Mouse (Mus musculus): ENCODE measurements around the gene Nr4a1. TPM values are rescaled to one million over a fixed set of nuclear protein-coding genes. Genes with fewer than 3 reads are reported as not detected.

Nr4a1 gene
- polyA plus RNA-seq, 1 experiment from 2014 or later, result 4.9 TPM

- Histone ChIP-seq H3K36me3 (replicated peaks) (no peaks in the 10 kb centered on the region), H3K9me3 (no peaks in the 10 kb centered on the region), H3K4me2 (peak within 1 kb of the TSS; percentile 97), H3K9ac (peak within 1 kb of the TSS; percentile 68), H3K4me3 (peak within 1 kb of the TSS; percentile 76), H3K4me1 (peaks cover 33% of the 10 kb centered on the region), H3K27ac (peak within 1 kb of the TSS; percentile 48), H3K27me3 (replicated peaks) (no peaks in the 10 kb centered on the region; the same call in 1 of the 2 replicates)
- ATAC-seq (replicated peaks), result peak; percentile 73
- under 1% methylated on average over 77 of the region's 77 CpGs for WGBS
These were observed 29.8 kb upstream of the Nr4a1 start, which contains the start of gene Grasp for GRCm38 (mm10) chr15:101224006-101224906. TSS of gene Grasp (plus strand) at chr15:101224188.

GRCm38 (mm10) chr15:101224977-101225376 lies 29.1 kb upstream of the Nr4a1 start:
- H3K9ac ChIP-seq, result peak overlapping the region; percentile 68; the same call in 1 of the 2 replicates
- peaks cover 33% of the 10 kb centered on the region for H3K4me1 ChIP-seq
- no peaks in the 10 kb centered on the region for H3K9me3 ChIP-seq
- H3K4me2 ChIP-seq, result peak overlapping the region; percentile 97
- H3K4me3 ChIP-seq, result peak overlapping the region; percentile 76
- H3K27me3 ChIP-seq (replicated peaks), result no peaks in the 10 kb centered on the region; the same call in 1 of the 2 replicates
- H3K27ac ChIP-seq, result no peak overlapping the region
- ATAC-seq (replicated peaks), result no peak
- H3K36me3 ChIP-seq (replicated peaks), result no peaks in the 10 kb centered on the region
- 7% methylated on average over 14 of the region's 14 CpGs for WGBS

GRCm38 (mm10) chr15:101227971-101228370 lies 26.1 kb upstream of the Nr4a1 start:
- H3K27me3 ChIP-seq (replicated peaks), result no peaks in the 10 kb centered on the region
- no peaks in the 10 kb centered on the region for H3K9me3 ChIP-seq
- H3K4me2 ChIP-seq, result no peak overlapping the region
- WGBS, result 17% methylated on average over 7 of the region's 7 CpGs
- H3K36me3 ChIP-seq (replicated peaks), result no peaks in the 10 kb centered on the region
- no peak overlapping the region for H3K9ac ChIP-seq
- H3K4me3 ChIP-seq, result no peak overlapping the region
- ATAC-seq (replicated peaks), result no peak
- H3K27ac ChIP-seq, result no peak overlapping the region
- H3K4me1 ChIP-seq, result peaks cover 18% of the 10 kb centered on the region

- Histone ChIP-seq H3K27ac (no peak overlapping the region), H3K4me2 (no peak overlapping the region), H3K4me3 (no peak overlapping the region), H3K9ac (no peak overlapping the region), H3K4me1 (peaks cover 8% of the 10 kb centered on the region), H3K27me3 (replicated peaks) (no peaks in the 10 kb centered on the region), H3K9me3 (no peaks in the 10 kb centered on the region), H3K36me3 (replicated peaks) (no peaks in the 10 kb centered on the region)
- ATAC-seq (replicated peaks), result no peak
- WGBS, result 89% methylated on average over 21 of the region's 21 CpGs
These were observed 25.0 kb upstream of the Nr4a1 start for GRCm38 (mm10) chr15:101228866-101229590.

- Histone ChIP-seq H3K9ac (no peak overlapping the region), H3K4me1 (no peaks in the 10 kb centered on the region; the same call in 1 of the 2 replicates), H3K27ac (no peak overlapping the region), H3K36me3 (replicated peaks) (no peaks in the 10 kb centered on the region), H3K27me3 (replicated peaks) (no peaks in the 10 kb centered on the region), H3K9me3 (no peaks in the 10 kb centered on the region), H3K4me2 (no peak overlapping the region), H3K4me3 (no peak overlapping the region)
- WGBS, result 94% methylated on average over 19 of the region's 19 CpGs
- ATAC-seq (replicated peaks), result no peak
These were observed 23.6 kb upstream of the Nr4a1 start for GRCm38 (mm10) chr15:101230503-101230902.

GRCm38 (mm10) chr15:101230995-101231647 lies 22.9 kb upstream of the Nr4a1 start:
- Histone ChIP-seq H3K4me1 (no peaks in the 10 kb centered on the region; the same call in 1 of the 2 replicates), H3K27ac (no peak overlapping the region), H3K27me3 (replicated peaks) (no peaks in the 10 kb centered on the region), H3K36me3 (replicated peaks) (no peaks in the 10 kb centered on the region), H3K4me3 (peak overlapping the region; percentile 24), H3K4me2 (peak overlapping the region; percentile 46), H3K9ac (no peak overlapping the region), H3K9me3 (no peaks in the 10 kb centered on the region)
- WGBS, result 75% methylated on average over 23 of the region's 23 CpGs
- no peak for ATAC-seq (replicated peaks)

GRCm38 (mm10) chr15:101231648-101232180 lies 22.4 kb upstream of the Nr4a1 start:
- Histone ChIP-seq H3K4me3 (peak overlapping the region; percentile 24), H3K9ac (no peak overlapping the region), H3K27ac (no peak overlapping the region), H3K9me3 (no peaks in the 10 kb centered on the region), H3K4me2 (peak overlapping the region; percentile 46), H3K36me3 (replicated peaks) (no peaks in the 10 kb centered on the region), H3K27me3 (replicated peaks) (no peaks in the 10 kb centered on the region), H3K4me1 (no peaks in the 10 kb centered on the region; the same call in 1 of the 2 replicates)
- WGBS, result 59% methylated on average over 56 of the region's 56 CpGs
- ATAC-seq (replicated peaks), result no peak

GRCm38 (mm10) chr15:101232607-101233006 lies 21.5 kb upstream of the Nr4a1 start:
- no peaks in the 10 kb centered on the region; the same call in 1 of the 2 replicates for H3K4me1 ChIP-seq
- WGBS, result 74% methylated on average over 4 of the region's 4 CpGs

GRCm38 (mm10) chr15:101233183-101233582 lies 20.9 kb upstream of the Nr4a1 start:
- 88% methylated on average over 3 of the region's 3 CpGs for WGBS
- Histone ChIP-seq H3K9me3 (no peaks in the 10 kb centered on the region), H3K4me2 (no peak overlapping the region), H3K9ac (no peak overlapping the region), H3K36me3 (replicated peaks) (no peaks in the 10 kb centered on the region), H3K4me1 (no peaks in the 10 kb centered on the region; the same call in 1 of the 2 replicates), H3K27me3 (replicated peaks) (no peaks in the 10 kb centered on the region), H3K27ac (no peak overlapping the region), H3K4me3 (no peak overlapping the region)
- no peak for ATAC-seq (replicated peaks)

More at GRCm38 (mm10) chr15:101232607-101233006, 21.5 kb upstream of the Nr4a1 start:
- no peak overlapping the region for H3K9ac ChIP-seq
- H3K4me2 ChIP-seq, result no peak overlapping the region
- no peaks in the 10 kb centered on the region for H3K27me3 ChIP-seq (replicated peaks)
- H3K9me3 ChIP-seq, result no peaks in the 10 kb centered on the region
- no peak for ATAC-seq (replicated peaks)
- no peak overlapping the region for H3K27ac ChIP-seq
- no peak overlapping the region for H3K4me3 ChIP-seq
- H3K36me3 ChIP-seq (replicated peaks), result no peaks in the 10 kb centered on the region

- Histone ChIP-seq H3K9me3 (no peaks in the 10 kb centered on the region), H3K27ac (no peak overlapping the region), H3K27me3 (replicated peaks) (no peaks in the 10 kb centered on the region), H3K4me2 (no peak overlapping the region), H3K36me3 (replicated peaks) (no peaks in the 10 kb centered on the region), H3K9ac (no peak overlapping the region), H3K4me3 (no peak overlapping the region), H3K4me1 (peaks cover 1% of the 10 kb centered on the region; the same call in 1 of the 2 replicates)
- WGBS, result 31% methylated on average over 11 of the region's 11 CpGs
- ATAC-seq (replicated peaks), result no peak
These were observed 20.3 kb upstream of the Nr4a1 start for GRCm38 (mm10) chr15:101233641-101234275.

GRCm38 (mm10) chr15:101234611-101235341 lies 19.3 kb upstream of the Nr4a1 start:
- Histone ChIP-seq H3K9me3 (no peaks in the 10 kb centered on the region), H3K4me2 (no peak overlapping the region), H3K27me3 (replicated peaks) (no peaks in the 10 kb centered on the region), H3K36me3 (replicated peaks) (no peaks in the 10 kb centered on the region), H3K4me3 (no peak overlapping the region), H3K4me1 (peaks cover 8% of the 10 kb centered on the region), H3K27ac (no peak overlapping the region), H3K9ac (no peak overlapping the region)
- no peak for ATAC-seq (replicated peaks)
- WGBS, result 65% methylated on average over 10 of the region's 10 CpGs

Measured in midbrain, embryonic 15.5 days (tissue).